Mouse (Mus musculus): ENCODE measurements around the gene Cyp4v3. TPM values are rescaled to one million over a fixed set of nuclear protein-coding genes. Genes with fewer than 3 reads are reported as not detected.

Cyp4v3 gene
- polyA plus RNA-seq, 1 experiment from 2014 or later = 1.7 TPM

Other genes starting within 250 kb of the Cyp4v3 start
- 0.12 TPM in 1 of 2 replicates, not detected in the other for gene F11, start 71.2 kb downstream of the Cyp4v3 start, polyA plus RNA-seq (2014; fragmentation: Nextera tagmentation; extraction: Ambion mirVana)
- gene Klkb1, start 38.4 kb downstream of the Cyp4v3 start, polyA plus RNA-seq (2014; fragmentation: Nextera tagmentation; extraction: Ambion mirVana) = not detected in 2 replicates
- not detected in 2 replicates for gene Gm45753, start 24.8 kb downstream of the Cyp4v3 start, polyA plus RNA-seq (2014; fragmentation: Nextera tagmentation; extraction: Ambion mirVana)
- gene Fam149a, start 49.1 kb upstream of the Cyp4v3 start, polyA plus RNA-seq (2014; fragmentation: Nextera tagmentation; extraction: Ambion mirVana) = 8.7 and 9.9 TPM in 2 replicates
- gene Tlr3, start 77.9 kb upstream of the Cyp4v3 start, polyA plus RNA-seq (2014; fragmentation: Nextera tagmentation; extraction: Ambion mirVana) = 0.65 and 2.0 TPM in 2 replicates
- 72.4 and 81.5 TPM in 2 replicates for gene Sorbs2, start 174.6 kb upstream of the Cyp4v3 start, polyA plus RNA-seq (2014; fragmentation: Nextera tagmentation; extraction: Ambion mirVana)